Mouse (Mus musculus) CH12.LX (cell line): Measurements from ENCODE around the gene Calhm5. TPM values are rescaled to one million over a fixed set of nuclear protein-coding genes. Genes with fewer than 3 reads are reported as not detected.

ENCODE experiments used
- DNase-seq: peaks from one replicate; pipeline ENCODE4 v3.0.0-alpha.2; 2013; ENCODE audit errors: extremely low read depth
- H3K27ac ChIP-seq: 2 replicates; pipeline ENCODE4 v1.5.1; 2012; ENCODE audit warnings: low read depth, mild to moderate bottlenecking, control low read depth, moderate library complexity; ENCODE audit not compliant: insufficient read depth
- H3K27me3 ChIP-seq: replicated peaks from 2 replicates; pipeline ENCODE3; 2012; ENCODE audit warnings: inconsistent platforms
- H3K36me3 ChIP-seq, 2 experiments: replicated peaks in 1 of 2; 2 replicates each; pipeline versions ENCODE3 to v1.6.1; 2012; ENCODE audit warnings: inconsistent platforms in 1 of 2, low read length in 1 of 2, mild to moderate bottlenecking in 1 of 2, mixed read lengths in 1 of 2, moderate library complexity in 1 of 2; ENCODE audit not compliant: control insufficient read depth in 1 of 2, insufficient read depth in 1 of 2
- H3K4me1 ChIP-seq, 2 experiments: 2 replicates each; pipeline ENCODE4 v1.6.1; 2012; ENCODE audit warnings: inconsistent platforms in 1 of 2, moderate library complexity in 1 of 2; ENCODE audit not compliant: insufficient read depth in 2 of 2, control insufficient read depth in 1 of 2
- H3K4me2 ChIP-seq: 2 replicates; pipeline ENCODE4 v1.6.1; 2012; ENCODE audit warnings: low read depth, mild to moderate bottlenecking, control low read depth; ENCODE audit not compliant: poor library complexity, insufficient read depth, severe bottlenecking
- H3K4me3 ChIP-seq, 3 experiments: fragments of 150-350 bp in 1 of 3; sonication (generic) in 1 of 3; replicated peaks in 1 of 3; 2 replicates each; pipeline versions ENCODE3 to v1.5.1; 2011 to 2012; ENCODE audit warnings: low read depth in 2 of 3, low read length in 2 of 3, mild to moderate bottlenecking in 2 of 3, moderate library complexity in 2 of 3, control low read depth in 1 of 3, improper control_type of control experiment in 1 of 3, inconsistent platforms in 1 of 3, mixed read lengths in 1 of 3; ENCODE audit not compliant: poor library complexity in 1 of 3
- H3K79me2 ChIP-seq: replicated peaks from 2 replicates; pipeline ENCODE4 v1.6.1; 2012; ENCODE audit warnings: mild to moderate bottlenecking, moderate library complexity; ENCODE audit not compliant: control insufficient read depth, poor library complexity, insufficient read depth, severe bottlenecking; ENCODE audit errors: extremely low read depth
- H3K9ac ChIP-seq: 2 replicates; pipeline ENCODE4 v1.6.1; 2012; ENCODE audit warnings: low read depth, mild to moderate bottlenecking, control low read depth, moderate library complexity; ENCODE audit not compliant: insufficient read depth
- H3K9me3 ChIP-seq: replicated peaks from 2 replicates; pipeline ENCODE3; 2012; ENCODE audit warnings: low read length, inconsistent platforms, mixed read lengths
- BHLHE40 ChIP-seq: IDR thresholded peaks from 2 replicates; pipeline ENCODE4 v1.6.1; 2011; ENCODE audit warnings: mild to moderate bottlenecking, low read depth, low read length, improper control_type of control experiment
- CHD2 ChIP-seq: IDR thresholded peaks from 2 replicates; pipeline ENCODE4 v1.6.1; 2011; ENCODE audit warnings: low read length, improper control_type of control experiment
- CTCF ChIP-seq, 2 experiments: IDR thresholded peaks in 1 of 2; conservative IDR thresholded peaks in 1 of 2; 2 replicates each; pipeline ENCODE4 v1.5.1; 2011 to 2012; ENCODE audit warnings: low read depth in 2 of 2, low read length in 2 of 2, improper control_type of control experiment in 1 of 2, inconsistent platforms in 1 of 2, mild to moderate bottlenecking in 1 of 2, moderate library complexity in 1 of 2
- EP300 ChIP-seq: IDR thresholded peaks from 2 replicates; pipeline ENCODE4 v1.6.1; 2011; ENCODE audit warnings: low read length, improper control_type of control experiment
- ETS1 ChIP-seq: conservative IDR thresholded peaks from 2 replicates; pipeline ENCODE4 v1.6.1; 2012; ENCODE audit warnings: low read depth, mild to moderate bottlenecking, inconsistent platforms, low read length, improper control_type of control experiment, moderate library complexity
- GABPA ChIP-seq: IDR thresholded peaks from 2 replicates; pipeline ENCODE4 v1.6.1; 2012; ENCODE audit warnings: low read depth, low read length, improper control_type of control experiment, inconsistent platforms; ENCODE audit not compliant: insufficient replicate concordance
- HCFC1 ChIP-seq: IDR thresholded peaks from 2 replicates; pipeline ENCODE4 v1.6.1; 2012; ENCODE audit warnings: low read depth, mild to moderate bottlenecking, inconsistent platforms, low read length, improper control_type of control experiment
- JUN ChIP-seq: IDR thresholded peaks from 2 replicates; pipeline ENCODE4 v1.6.1; 2011; ENCODE audit warnings: low read depth, mild to moderate bottlenecking, low read length, improper control_type of control experiment, moderate library complexity; ENCODE audit not compliant: insufficient read depth
- MXI1 ChIP-seq: IDR thresholded peaks from 2 replicates; pipeline ENCODE4 v1.6.1; 2011; ENCODE audit warnings: mild to moderate bottlenecking, low read depth, low read length, improper control_type of control experiment
- NELFE ChIP-seq: IDR thresholded peaks from 2 replicates; pipeline ENCODE4 v1.6.1; 2011; ENCODE audit warnings: low read depth, low read length, improper control_type of control experiment
- PAX5 ChIP-seq: IDR thresholded peaks from 2 replicates; pipeline ENCODE4 v1.6.1; 2012; ENCODE audit warnings: low read length, inconsistent platforms, mixed read lengths
- RAD21 ChIP-seq: IDR thresholded peaks from 2 replicates; pipeline ENCODE4 v1.6.1; 2011; ENCODE audit warnings: low read depth, mild to moderate bottlenecking, low read length, improper control_type of control experiment, moderate library complexity
- SIN3A ChIP-seq: IDR thresholded peaks from 2 replicates; pipeline ENCODE4 v1.6.1; 2012; ENCODE audit warnings: low read length, improper control_type of control experiment, inconsistent platforms
- TCF12 ChIP-seq: IDR thresholded peaks from 2 replicates; pipeline ENCODE4 v1.6.1; 2014; ENCODE audit warnings: low read depth, mild to moderate bottlenecking, inconsistent platforms, low read length, improper control_type of control experiment
- UBTF ChIP-seq: IDR thresholded peaks from 2 replicates; pipeline ENCODE4 v1.6.1; 2012; ENCODE audit warnings: low read depth, mild to moderate bottlenecking, inconsistent platforms, low read length, improper control_type of control experiment, moderate library complexity
- ZKSCAN1 ChIP-seq: IDR thresholded peaks from 2 replicates; pipeline ENCODE4 v1.6.1; 2012; ENCODE audit warnings: low read depth, inconsistent platforms, low read length, improper control_type of control experiment, borderline replicate concordance
- ZNF384 ChIP-seq: IDR thresholded peaks from 2 replicates; pipeline ENCODE4 v1.6.1; 2012; ENCODE audit warnings: low read depth, low read length, improper control_type of control experiment, inconsistent platforms
- dilution Hi-C: fragments of 300-500 bp; cut with MboI; formaldehyde crosslinking; loops from 2 replicates; pipeline ENCODE4 v1.14.3; 2020; ENCODE audit warnings: low sequenced_read_pairs; ENCODE audit not compliant: extremely low pct_unique_long_range_greater_than_20kb, extremely low pct_ligation_motif_present
- in situ Hi-C: fragments of 300-500 bp; cut with MboI; formaldehyde crosslinking; loops from 3 replicates; pipeline ENCODE4 v1.14.3; 2019; ENCODE audit warnings: low sequenced_read_pairs, low pct_ligation_motif_present, low pct_unique_long_range_greater_than_20kb, mixed read lengths
- polyA plus RNA-seq: library from polyadenylated mRNA; unstranded; fragments of >175 nt; gene quantifications from 2 replicates; pipeline ENCODE4 v1.2.1, GENCODE M21; 2012; ENCODE audit warnings: low read depth; ENCODE audit not compliant: insufficient read length
- total RNA-seq, 2 experiments: library from RNA; depleted of rRNA; stranded (reverse); fragments of 300-350 nt in 1 of 2; fragments of >200 nt in 1 of 2; gene quantifications; 2 replicates each; pipeline ENCODE4 v1.2.3; 2012 to 2014

Gene Calhm5
- total and polyA plus RNA-seq, 3 experiments: 0.09 to 0.28 TPM; not detected in 1

GRCm38 (mm10) chr10:34117770-34118169, 21.5 kb upstream of the Calhm5 start:
- dilution Hi-C loops (no loop called here), in situ Hi-C loops (no loop called here)

GRCm38 (mm10) chr10:34117131-34117530, 20.8 kb upstream of the Calhm5 start:
- H3K4me2 ChIP-seq: no peak overlapping the region
- dilution Hi-C loops: no loop called here
- H3K9me3 ChIP-seq: no peaks in the 10 kb centered on the region
- no peak for TF ChIP-seq MXI1
- peak; percentile 40; the same call in 1 of the 2 replicates for TF ChIP-seq EP300
- peak; percentile 69 for TF ChIP-seq ZNF384
- no peak for TF ChIP-seq GABPA
- no peak for TF ChIP-seq PAX5
- TF ChIP-seq TCF12: no peak
- no peak for TF ChIP-seq JUN
- TF ChIP-seq SIN3A: no peak
- TF ChIP-seq, all 38 proteins: peak for 2
- Histone ChIP-seq H3K36me3 (no peaks in the 10 kb centered on the region), H3K4me3 (no peak overlapping the region), H3K4me1 (peaks cover 7 to 34% of the 10 kb centered on the region in 2 experiments), H3K9ac (no peak overlapping the region), H3K27me3 (no peaks in the 10 kb centered on the region), H3K27ac (no peak overlapping the region), H3K79me2 (no peaks in the 10 kb centered on the region)
- DNase-seq: peak; percentile 57
- in situ Hi-C loops: no loop called here

More at GRCm38 (mm10) chr10:34117770-34118169, 21.5 kb upstream of the Calhm5 start:
- Histone ChIP-seq H3K36me3 (no peaks in the 10 kb centered on the region), H3K27ac (no peak overlapping the region), H3K9me3 (no peaks in the 10 kb centered on the region), H3K79me2 (no peaks in the 10 kb centered on the region), H3K4me2 (no peak overlapping the region), H3K4me1 (peaks cover 7 to 34% of the 10 kb centered on the region in 2 experiments), H3K4me3 (no peak overlapping the region), H3K9ac (no peak overlapping the region), H3K27me3 (no peaks in the 10 kb centered on the region)
- peak; percentile 42 for DNase-seq
- TF ChIP-seq NELFE (no peak), BHLHE40 (0 out of 2 replicates have a peak, but pooled peaks have one; percentile 6)

GRCm38 (mm10) chr10:34111964-34112738, 15.8 kb upstream of the Calhm5 start:
- no peaks in the 10 kb centered on the region for H3K36me3 ChIP-seq
- in situ Hi-C loops: no loop called here
- H3K4me1 ChIP-seq: peaks cover 0 to 15% of the 10 kb centered on the region in 2 experiments; a peak in 2 of 4 replicates
- H3K4me2 ChIP-seq: no peak overlapping the region
- H3K27me3 ChIP-seq: no peaks in the 10 kb centered on the region
- H3K79me2 ChIP-seq: no peaks in the 10 kb centered on the region
- no peak for DNase-seq
- H3K9ac ChIP-seq: no peak overlapping the region
- H3K4me3 ChIP-seq: no peak overlapping the region
- H3K9me3 ChIP-seq: no peaks in the 10 kb centered on the region
- H3K27ac ChIP-seq: no peak overlapping the region
- dilution Hi-C loops: no loop called here
- TF ChIP-seq MXI1 (no peak), NELFE (no peak), CTCF (conservative IDR thresholded peaks at IDR 0.05 in 1 of 2, IDR thresholded peaks at IDR 0.05 in 1 of 2; ENCODE audit: low read depth in 2 of 2, low read length in 2 of 2) (no peak), RAD21 (no peak), CHD2 (no peak), ZKSCAN1 (no peak), ETS1 (no peak), UBTF (no peak), HCFC1 (no peak), ZNF384 (no peak)
